Mouse (Mus musculus): Measurements from ENCODE around the gene Anks1b.

- TF ChIP-seq POLR2A (IDR thresholded peaks at IDR 0.05; ENCODE audit: low read depth, low read length) (no peak), CTCF (IDR thresholded peaks at IDR 0.05; ENCODE audit: extremely low read depth, insufficient read depth, insufficient read length, insufficient replicate concordance) (no peak)
These were observed 1092.5 kb downstream of the Anks1b start for GRCm38 (mm10) chr10:90965671-90966315.
